Mouse (Mus musculus): ENCODE measurements around the gene Elmsan1. TPM values are rescaled to one million over a fixed set of nuclear protein-coding genes. Genes with fewer than 3 reads are reported as not detected.

Elmsan1 gene
- polyA plus RNA-seq, 1 experiment from 2014 or later: 7.8 TPM

- H3K4me3 ChIP-seq (replicated peaks): no peak overlapping the region
- ATAC-seq (ENCODE audit: low FRiP score): no peak
- H3K9me3 ChIP-seq: no peaks in the 10 kb centered on the region
- 79% methylated on average over 10 of the region's 10 CpGs for WGBS
- peaks cover 6% of the 10 kb centered on the region; the same call in 1 of the 2 replicates for H3K27me3 ChIP-seq
- no peak overlapping the region for H3K9ac ChIP-seq
- H3K4me2 ChIP-seq: no peak overlapping the region
- H3K27ac ChIP-seq: no peak overlapping the region
- H3K4me1 ChIP-seq: peaks cover 35% of the 10 kb centered on the region
- no peaks in the 10 kb centered on the region for H3K36me3 ChIP-seq (replicated peaks)
Observed at GRCm38 (mm10) chr12:84198880-84199279, 19.8 kb downstream of the Elmsan1 start.

GRCm38 (mm10) chr12:84198076-84198679 lies 20.5 kb downstream of the Elmsan1 start:
- Histone ChIP-seq H3K9me3 (no peaks in the 10 kb centered on the region), H3K27ac (no peak overlapping the region), H3K27me3 (peaks cover 6% of the 10 kb centered on the region; the same call in 1 of the 2 replicates), H3K4me1 (peaks cover 35% of the 10 kb centered on the region), H3K4me3 (replicated peaks) (no peak overlapping the region), H3K36me3 (replicated peaks) (no peaks in the 10 kb centered on the region), H3K9ac (no peak overlapping the region), H3K4me2 (no peak overlapping the region)
- no peak for ATAC-seq (ENCODE audit: low FRiP score)
- WGBS: 46% methylated on average over 8 of the region's 8 CpGs

- no peaks in the 10 kb centered on the region for H3K36me3 ChIP-seq (replicated peaks)
- H3K9ac ChIP-seq: no peak overlapping the region
- no peak overlapping the region for H3K27ac ChIP-seq
- no peak overlapping the region for H3K4me3 ChIP-seq (replicated peaks)
- no peaks in the 10 kb centered on the region for H3K9me3 ChIP-seq
- H3K4me1 ChIP-seq: peaks cover 55% of the 10 kb centered on the region
- H3K4me2 ChIP-seq: no peak overlapping the region
- WGBS: 62% methylated on average over 6 of the region's 6 CpGs
- ATAC-seq (ENCODE audit: low FRiP score): no peak
- H3K27me3 ChIP-seq: peaks cover 6% of the 10 kb centered on the region; the same call in 1 of the 2 replicates
Observed at GRCm38 (mm10) chr12:84195195-84195594, 23.5 kb downstream of the Elmsan1 start.

GRCm38 (mm10) chr12:84194400-84195109 lies 24.1 kb downstream of the Elmsan1 start:
- peak overlapping the region; percentile 89 for H3K9ac ChIP-seq
- WGBS: 4% methylated on average over 12 of the region's 13 CpGs
- H3K4me1 ChIP-seq: peaks cover 61% of the 10 kb centered on the region
- no peaks in the 10 kb centered on the region for H3K36me3 ChIP-seq (replicated peaks)
- H3K9me3 ChIP-seq: no peaks in the 10 kb centered on the region
- peak overlapping the region; percentile 70 for H3K4me3 ChIP-seq (replicated peaks)
- peak overlapping the region; percentile 96 for H3K27ac ChIP-seq
- peaks cover 6% of the 10 kb centered on the region; the same call in 1 of the 2 replicates for H3K27me3 ChIP-seq
- H3K4me2 ChIP-seq: peak overlapping the region; percentile 93
- ATAC-seq (ENCODE audit: low FRiP score): no peak

- WGBS: 1% methylated on average over 48 of the region's 49 CpGs
- Histone ChIP-seq H3K4me1 (peaks cover 68% of the 10 kb centered on the region), H3K9ac (peak overlapping the region; percentile 89), H3K9me3 (no peaks in the 10 kb centered on the region), H3K4me3 (replicated peaks) (peak overlapping the region; percentile 70), H3K4me2 (peak overlapping the region; percentile 93), H3K27ac (peak overlapping the region; percentile 96), H3K36me3 (replicated peaks) (no peaks in the 10 kb centered on the region), H3K27me3 (peaks cover 6% of the 10 kb centered on the region; the same call in 1 of the 2 replicates)
- ATAC-seq (ENCODE audit: low FRiP score): peak; percentile 84
Observed at GRCm38 (mm10) chr12:84193642-84194399, 24.9 kb downstream of the Elmsan1 start.

GRCm38 (mm10) chr12:84192741-84193641 lies 25.7 kb downstream of the Elmsan1 start:
- WGBS: under 1% methylated on average over 82 of the region's 102 CpGs
- peaks cover 74% of the 10 kb centered on the region for H3K4me1 ChIP-seq
- ATAC-seq (ENCODE audit: low FRiP score): peak; percentile 72

GRCm38 (mm10) chr12:84192280-84192679 lies 26.4 kb downstream of the Elmsan1 start:
- ATAC-seq (ENCODE audit: low FRiP score): no peak
- Histone ChIP-seq H3K4me1 (peaks cover 76% of the 10 kb centered on the region), H3K9me3 (no peaks in the 10 kb centered on the region), H3K36me3 (replicated peaks) (no peaks in the 10 kb centered on the region), H3K4me3 (replicated peaks) (peak overlapping the region; percentile 70), H3K4me2 (peak overlapping the region; percentile 93), H3K27ac (peak overlapping the region; percentile 96), H3K27me3 (0 out of 2 replicates have a peak, but pooled peaks cover 6% of the 10 kb centered on the region), H3K9ac (peak overlapping the region; percentile 89)
- WGBS: 3% methylated on average over 13 of the region's 13 CpGs

More at GRCm38 (mm10) chr12:84192741-84193641, 25.7 kb downstream of the Elmsan1 start:
- Histone ChIP-seq H3K27ac (peak overlapping the region; percentile 96), H3K4me3 (replicated peaks) (peak overlapping the region; percentile 70), H3K4me2 (peak overlapping the region; percentile 93), H3K9me3 (no peaks in the 10 kb centered on the region), H3K36me3 (replicated peaks) (no peaks in the 10 kb centered on the region), H3K9ac (peak overlapping the region; percentile 89), H3K27me3 (peaks cover 6% of the 10 kb centered on the region; the same call in 1 of the 2 replicates)

- Histone ChIP-seq H3K9ac (peak overlapping the region; percentile 89), H3K4me1 (peaks cover 81% of the 10 kb centered on the region), H3K4me3 (replicated peaks) (peak overlapping the region; percentile 70), H3K27ac (peak overlapping the region; percentile 25; the same call in 1 of the 2 replicates), H3K9me3 (no peaks in the 10 kb centered on the region), H3K4me2 (peak overlapping the region; percentile 93), H3K36me3 (replicated peaks) (no peaks in the 10 kb centered on the region), H3K27me3 (0 out of 2 replicates have a peak, but pooled peaks cover 6% of the 10 kb centered on the region)
- no peak for ATAC-seq (ENCODE audit: low FRiP score)
- WGBS: 15% methylated on average over 5 of the region's 5 CpGs
Observed at GRCm38 (mm10) chr12:84191770-84192169, 26.9 kb downstream of the Elmsan1 start.

GRCm38 (mm10) chr12:84191190-84191589 lies 27.5 kb downstream of the Elmsan1 start:
- Histone ChIP-seq H3K9ac (peak overlapping the region; percentile 89), H3K4me1 (peaks cover 82% of the 10 kb centered on the region)
- 63% methylated on average over 7 of the region's 7 CpGs for WGBS

GRCm38 (mm10) chr12:84190151-84190820 lies 28.4 kb downstream of the Elmsan1 start:
- Histone ChIP-seq H3K36me3 (replicated peaks) (peaks cover 8% of the 10 kb centered on the region), H3K27ac (no peak overlapping the region), H3K27me3 (0 out of 2 replicates have a peak, but pooled peaks cover 3% of the 10 kb centered on the region), H3K4me2 (peak overlapping the region; percentile 93), H3K4me1 (peaks cover 79% of the 10 kb centered on the region), H3K9me3 (no peaks in the 10 kb centered on the region), H3K4me3 (replicated peaks) (no peak overlapping the region), H3K9ac (no peak overlapping the region)
- no peak for ATAC-seq (ENCODE audit: low FRiP score)
- WGBS: 65% methylated on average over 14 of the region's 15 CpGs

More at GRCm38 (mm10) chr12:84191190-84191589, 27.5 kb downstream of the Elmsan1 start:
- Histone ChIP-seq H3K27me3 (0 out of 2 replicates have a peak, but pooled peaks cover 6% of the 10 kb centered on the region), H3K4me3 (replicated peaks) (peak overlapping the region; percentile 70), H3K4me2 (peak overlapping the region; percentile 93), H3K27ac (no peak overlapping the region), H3K9me3 (no peaks in the 10 kb centered on the region), H3K36me3 (replicated peaks) (peaks cover 5% of the 10 kb centered on the region)
- no peak for ATAC-seq (ENCODE audit: low FRiP score)
